Mouse (Mus musculus) layer of hippocampus, postnatal 14 days (tissue): Measurements from ENCODE around the gene Sco1. TPM values are rescaled to one million over a fixed set of nuclear protein-coding genes. Genes with fewer than 3 reads are reported as not detected.

Experiments
- DNase-seq, 2 experiments: peaks; one replicate each; pipeline ENCODE4 v3.0.0; 2021 to 2022; ENCODE audit warnings: low spot score in 2 of 2, mixed read lengths in 1 of 2
- microRNA-seq, 2 experiments: library from miRNA; unstranded; fragments of <30 nt; microRNA quantifications; one replicate each; pipeline ENCODE4 v1.2.0; 2021
- total RNA-seq, 2 experiments: library from RNA; stranded (reverse); gene quantifications; 2 replicates each; pipeline ENCODE4 v1.2.3; 2021

Sco1 gene
- total RNA-seq, 2 experiments from 2014 or later, result 8.4 to 8.5 TPM

DNA sequence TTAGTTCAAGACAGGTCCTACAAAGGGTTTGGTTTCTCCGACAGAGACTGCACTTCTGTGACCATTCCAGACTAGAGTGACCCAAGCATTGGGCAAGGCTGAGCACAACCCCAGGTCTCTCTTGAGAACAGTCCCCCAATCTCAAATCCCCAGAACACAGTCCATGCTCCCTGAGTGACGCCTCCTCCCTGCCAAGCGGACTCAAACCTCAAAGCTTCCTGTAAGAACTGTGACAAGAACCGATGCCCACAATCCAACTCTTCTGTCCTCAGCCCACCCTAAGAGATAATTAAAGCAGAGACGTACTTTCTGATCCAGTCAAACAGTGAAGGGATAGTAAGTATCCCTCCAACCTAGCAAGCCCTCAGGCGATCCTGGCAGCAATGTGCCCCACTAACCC lies 60.9 kb downstream of the Sco1 start:
- no peak for DNase-seq

DNA sequence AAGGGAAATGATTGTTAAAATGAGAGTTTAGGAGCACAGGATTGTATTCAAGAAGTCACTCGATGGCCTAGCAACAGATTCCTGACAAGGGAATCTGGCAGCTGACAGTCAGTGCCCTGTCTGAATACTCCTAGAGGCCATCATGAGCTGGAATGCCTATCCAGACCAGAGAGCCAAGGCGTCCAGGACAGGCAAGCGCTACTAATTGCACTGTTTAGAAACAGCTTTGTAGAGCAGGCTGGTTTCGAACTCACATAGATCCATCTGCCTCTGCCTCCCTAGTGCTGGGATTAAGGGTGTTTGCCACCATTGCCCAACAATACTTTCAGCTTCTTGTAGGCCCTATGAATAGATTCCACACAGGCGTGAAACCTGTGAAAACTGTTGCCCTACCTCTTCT lies 61.8 kb downstream of the Sco1 start:
- no peak for DNase-seq

DNA sequence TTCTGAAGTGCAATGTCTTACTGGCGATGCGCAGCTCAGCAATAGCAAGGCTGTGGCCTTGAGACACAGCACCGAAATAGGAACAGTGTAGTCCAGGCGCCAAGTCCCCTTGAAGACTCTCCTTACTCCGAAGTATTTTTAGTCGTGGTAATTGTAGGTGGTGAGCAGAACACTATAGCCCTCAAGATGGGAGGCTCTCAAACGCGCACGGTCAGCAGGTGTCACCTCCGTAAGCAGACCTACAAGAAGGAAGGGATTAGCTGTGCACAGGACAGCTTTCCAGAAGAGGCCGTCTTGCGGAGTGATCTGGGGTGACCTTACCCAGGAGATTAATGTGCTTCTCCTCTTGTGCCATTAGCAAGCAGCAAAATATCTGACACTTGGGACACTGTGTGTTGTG lies 62.4 kb downstream of the Sco1 start:
- no peak for DNase-seq

Small RNA genes within 50 kb of the gene (microRNA-seq; reads per million reads assigned to microRNA genes)
- 0 reads per million in 2 experiments for gene Mir6923

Other genes with a start within 250 kb of the Sco1 start
- gene Pirt, start 140.7 kb upstream of the Sco1 start, total RNA-seq, result 1 to 10 TPM; 1.5 to 1.8 TPM
- not detected for gene Tmem238l, start 96.0 kb upstream of the Sco1 start, total RNA-seq
- under 1 TPM; 0.24 to 0.67 TPM for gene Tmem220, start 27.5 kb upstream of the Sco1 start, total RNA-seq
- gene Adprm, start 76 bp upstream of the Sco1 start, total RNA-seq, result 10 to 100 TPM; 19.8 to 22.2 TPM
- under 1 TPM; 0.64 to 0.67 TPM for gene Myh3, start 25.6 kb downstream of the Sco1 start, total RNA-seq
- under 1 TPM; 0.09 to 0.14 TPM for gene Myh2, start 118.4 kb downstream of the Sco1 start, total RNA-seq
- under 1 TPM; 0.18 to 0.21 TPM for gene Myh1, start 147.4 kb downstream of the Sco1 start, total RNA-seq
- under 1 TPM; 0.16 to 0.29 TPM for gene Myh4, start 185.4 kb downstream of the Sco1 start, total RNA-seq
- gene Myh8, start 224.5 kb downstream of the Sco1 start, total RNA-seq, result 1 to 10 TPM; 2.6 TPM